Mouse (Mus musculus) heart, adult 2 months (tissue): ENCODE measurements around the gene Olfr718-ps1. TPM values are rescaled to one million over a fixed set of nuclear protein-coding genes. Genes with fewer than 3 reads are reported as not detected.
"Not testable (repeated sequence)": the region's sequence is repeated elsewhere in the genome, so short reads cannot be mapped to it uniquely, and the experiment has no call there.

ENCODE experiments used
- DNase-seq, 2 experiments: peaks; one replicate each; pipeline ENCODE4 v3.0.0; 2021
- H3K27ac ChIP-seq: fragments of 200-600 bp; 2 replicates; pipeline ENCODE4 v1.8.1; 2022
- H3K27me3 ChIP-seq: fragments of 200-500 bp; 2 replicates; pipeline ENCODE4 v1.6.1; 2012; ENCODE audit warnings: mild to moderate bottlenecking, low read length, inconsistent platforms, mixed read lengths; ENCODE audit not compliant: control insufficient read depth, insufficient read depth
- H3K36me3 ChIP-seq: fragments of 200-500 bp; 2 replicates; pipeline ENCODE4 v1.6.1; 2012; ENCODE audit warnings: low read length, inconsistent platforms; ENCODE audit not compliant: control insufficient read depth, insufficient read depth
- H3K4me1 ChIP-seq: fragments of 200-500 bp; 2 replicates; pipeline ENCODE4 v1.6.1; 2011; ENCODE audit warnings: low read length; ENCODE audit not compliant: control insufficient read depth, insufficient read depth
- H3K4me3 ChIP-seq: fragments of 200-600 bp; 2 replicates; pipeline ENCODE4 v1.8.1; 2022
- H3K79me2 ChIP-seq: fragments of 200-500 bp; replicated peaks from 2 replicates; pipeline ENCODE4 v1.6.1; 2012; ENCODE audit warnings: mild to moderate bottlenecking, inconsistent platforms, low read length, moderate library complexity, mixed read lengths; ENCODE audit not compliant: control insufficient read depth, insufficient read depth
- H3K9ac ChIP-seq: fragments of 200-500 bp; 2 replicates; pipeline ENCODE4 v1.6.1; 2012; ENCODE audit warnings: low read depth, mild to moderate bottlenecking, control low read depth, inconsistent platforms, low read length, mixed read lengths
- CTCF ChIP-seq: fragments of 200-600 bp; IDR thresholded peaks from 2 replicates; pipeline ENCODE4 v1.8.1; 2022; ENCODE audit warnings: antibody characterized with exemption, mild to moderate bottlenecking, moderate library complexity
- EP300 ChIP-seq: fragments of 200-500 bp; IDR thresholded peaks from 2 replicates; pipeline ENCODE4 v1.6.1; 2011; ENCODE audit warnings: low read depth, low read length, control low read depth; ENCODE audit not compliant: insufficient read depth
- POLR2A ChIP-seq: fragments of 200-500 bp; IDR thresholded peaks from 2 replicates; pipeline ENCODE4 v1.6.1; 2011; ENCODE audit warnings: mild to moderate bottlenecking, low read depth, low read length, control low read depth; ENCODE audit not compliant: insufficient read depth
- WGBS: fragments of 180-500 bp; shearing (Covaris S2); methylation state at CpG from one replicate; pipeline ENCODE4 v1.1.7; 2018; 5-methylcytosine and 5-hydroxymethylcytosine counted together
- intact Hi-C: fragments of 180-260 bp; cut with DNase I; formaldehyde crosslinking; loops from one replicate; pipeline ENCODE4 v1.15.1; 2025
- polyA plus RNA-seq: library from polyadenylated mRNA; depleted of rRNA; stranded (reverse); fragments of >200 nt; gene quantifications from 2 replicates; pipeline ENCODE4 v1.2.3, GENCODE M21; 2012
- total RNA-seq, 2 experiments: library from RNA; stranded (reverse); gene quantifications; 2 replicates each; pipeline ENCODE4 v1.2.3; 2021

Olfr718-ps1 gene
- total and polyA plus RNA-seq, 3 experiments, result not detected

GRCm38 (mm10) chr5:143155534-143155933 lies 8.2 kb upstream of the Olfr718-ps1 start:
- H3K27ac ChIP-seq, result no peak overlapping the region
- WGBS, result 94% methylated on average over 3 of the region's 3 CpGs
- H3K36me3 ChIP-seq, result no peaks in the 10 kb centered on the region
- no peak for TF ChIP-seq CTCF
- no peak for TF ChIP-seq POLR2A
- no peak for TF ChIP-seq EP300
- H3K27me3 ChIP-seq, result peaks cover 6% of the 10 kb centered on the region; the same call in 1 of the 2 replicates
- DNase-seq, result no peak
- no peak overlapping the region for H3K9ac ChIP-seq
- no peaks in the 10 kb centered on the region for H3K4me1 ChIP-seq
- intact Hi-C loops, result no loop called here
- no peak overlapping the region for H3K4me3 ChIP-seq
- no peaks in the 10 kb centered on the region for H3K79me2 ChIP-seq

GRCm38 (mm10) chr5:143153756-143154155 lies 6.4 kb upstream of the Olfr718-ps1 start:
- peaks cover 5% of the 10 kb centered on the region; the same call in 1 of the 2 replicates for H3K27me3 ChIP-seq
- no peak overlapping the region for H3K9ac ChIP-seq
- no peak for DNase-seq
- no peaks in the 10 kb centered on the region for H3K79me2 ChIP-seq
- WGBS, result 78% methylated on average over 10 of the region's 10 CpGs
- TF ChIP-seq POLR2A, result no peak
- TF ChIP-seq EP300, result no peak
- no peak for TF ChIP-seq CTCF
- H3K27ac ChIP-seq, result no peak overlapping the region
- no peaks in the 10 kb centered on the region for H3K4me1 ChIP-seq
- intact Hi-C loops, result no loop called here
- H3K36me3 ChIP-seq, result no peaks in the 10 kb centered on the region
- no peak overlapping the region for H3K4me3 ChIP-seq

GRCm38 (mm10) chr5:143150044-143150443 lies 2.7 kb upstream of the Olfr718-ps1 start:
- WGBS, result 81% methylated on average over 2 of the region's 2 CpGs
- TF ChIP-seq POLR2A, result no peak
- TF ChIP-seq CTCF, result no peak
- no peak for TF ChIP-seq EP300

GRCm38 (mm10) chr5:143149536-143149935 lies 2.2 kb upstream of the Olfr718-ps1 start:
- Histone ChIP-seq H3K27ac (no peak overlapping the region), H3K27me3 (no peaks in the 10 kb centered on the region), H3K4me3 (no peak overlapping the region), H3K36me3 (no peaks in the 10 kb centered on the region), H3K79me2 (no peaks in the 10 kb centered on the region), H3K9ac (no peak overlapping the region), H3K4me1 (no peaks in the 10 kb centered on the region)
- no peak for DNase-seq
- intact Hi-C loops, result no loop called here
- no peak for TF ChIP-seq CTCF
- no peak for TF ChIP-seq POLR2A
- no peak for TF ChIP-seq EP300
- 83% methylated on average over 2 of the region's 2 CpGs for WGBS

More at GRCm38 (mm10) chr5:143150044-143150443, 2.7 kb upstream of the Olfr718-ps1 start:
- H3K79me2 ChIP-seq, result no peaks in the 10 kb centered on the region
- no peaks in the 10 kb centered on the region for H3K4me1 ChIP-seq
- no peaks in the 10 kb centered on the region for H3K36me3 ChIP-seq
- H3K27me3 ChIP-seq, result no peaks in the 10 kb centered on the region
- H3K4me3 ChIP-seq, result no peak overlapping the region
- no peak overlapping the region for H3K27ac ChIP-seq
- no peak for DNase-seq
- intact Hi-C loops, result no loop called here
- H3K9ac ChIP-seq, result no peak overlapping the region

GRCm38 (mm10) chr5:143148661-143149060 lies 1.3 kb upstream of the Olfr718-ps1 start:
- no peak for TF ChIP-seq POLR2A
- no peak for TF ChIP-seq CTCF
- no peak for TF ChIP-seq EP300
- H3K9ac ChIP-seq, result no peak overlapping the region
- no peaks in the 10 kb centered on the region for H3K79me2 ChIP-seq
- no peaks in the 10 kb centered on the region for H3K27me3 ChIP-seq
- DNase-seq, result no peak
- intact Hi-C loops, result no loop called here
- no peaks in the 10 kb centered on the region for H3K4me1 ChIP-seq
- no peak overlapping the region for H3K4me3 ChIP-seq
- H3K27ac ChIP-seq, result no peak overlapping the region
- no peaks in the 10 kb centered on the region for H3K36me3 ChIP-seq
- WGBS, result 80% methylated on average over 5 of the region's 5 CpGs

GRCm38 (mm10) chr5:143137580-143137979 lies 9.8 kb downstream of the Olfr718-ps1 start:
- WGBS, result 83% methylated on average over 13 of the region's 13 CpGs

GRCm38 (mm10) chr5:143135042-143135441 lies 12.3 kb downstream of the Olfr718-ps1 start:
- intact Hi-C loops, result no loop called here
- Histone ChIP-seq H3K36me3 (no peaks in the 10 kb centered on the region), H3K27me3 (no peaks in the 10 kb centered on the region), H3K79me2 (no peaks in the 10 kb centered on the region), H3K27ac (no peak overlapping the region), H3K9ac (no peak overlapping the region), H3K4me1 (peaks cover 1% of the 10 kb centered on the region; the same call in 1 of the 2 replicates), H3K4me3 (no peak overlapping the region)
- WGBS, result 83% methylated on average over 7 of the region's 7 CpGs
- TF ChIP-seq POLR2A, result no peak
- TF ChIP-seq EP300, result no peak
- no peak for TF ChIP-seq CTCF
- DNase-seq, result no peak

More at GRCm38 (mm10) chr5:143137580-143137979, 9.8 kb downstream of the Olfr718-ps1 start:
- Histone ChIP-seq H3K79me2 (no peaks in the 10 kb centered on the region), H3K9ac (no peak overlapping the region), H3K27ac (no peak overlapping the region), H3K4me1 (peaks cover 7% of the 10 kb centered on the region; the same call in 1 of the 2 replicates), H3K36me3 (no peaks in the 10 kb centered on the region), H3K4me3 (no peak overlapping the region), H3K27me3 (no peaks in the 10 kb centered on the region)
- TF ChIP-seq EP300 (no peak), CTCF (no peak), POLR2A (no peak)
- intact Hi-C loops, result no loop called here
- DNase-seq, result no peak

GRCm38 (mm10) chr5:143134216-143135010 lies 13.0 kb downstream of the Olfr718-ps1 start:
- H3K9ac ChIP-seq, H3K4me1 ChIP-seq, H3K4me3 ChIP-seq, H3K79me2 ChIP-seq, intact Hi-C loops, H3K27me3 ChIP-seq, DNase-seq, H3K27ac ChIP-seq, H3K36me3 ChIP-seq: not testable (repeated sequence)
- 77% methylated on average over 5 of the region's 6 CpGs for WGBS
